Mouse (Mus musculus) intestine, embryonic 16.5 days (tissue): Measurements from ENCODE around the gene Ilf2. TPM values are rescaled to one million over a fixed set of nuclear protein-coding genes. Genes with fewer than 3 reads are reported as not detected.

Experiments used
- ATAC-seq: fragments of 200-750 bp; cut with Nextera tagmentation; 2 replicates; pipeline ENCODE4 v1.8.0; 2017; ENCODE audit warnings: moderate TSS enrichment, moderate library complexity
- H3K27ac ChIP-seq: fragments of 300-500 bp; sonication (generic); 2 replicates; pipeline ENCODE4 v1.5.1; 2014; ENCODE audit warnings: mild to moderate bottlenecking, low read length
- H3K27me3 ChIP-seq: fragments of 300-500 bp; sonication (generic); replicated peaks from 2 replicates; pipeline ENCODE4 v1.6.1; 2014; ENCODE audit warnings: low read length, control low read depth, mixed read lengths; ENCODE audit not compliant: control insufficient read depth, insufficient read depth
- H3K36me3 ChIP-seq: fragments of 300-500 bp; sonication (generic); 2 replicates; pipeline ENCODE4 v1.6.1; 2014; ENCODE audit warnings: low read length, control low read depth; ENCODE audit not compliant: control insufficient read depth, insufficient read depth
- H3K4me1 ChIP-seq: fragments of 300-500 bp; sonication (generic); 2 replicates; pipeline ENCODE4 v1.6.1; 2014; ENCODE audit warnings: low read length, control low read depth, mixed read lengths; ENCODE audit not compliant: control insufficient read depth, insufficient read depth
- H3K4me2 ChIP-seq: fragments of 300-500 bp; sonication (generic); 2 replicates; pipeline ENCODE4 v1.6.1; 2014; ENCODE audit warnings: low read depth, low read length, control low read depth
- H3K4me3 ChIP-seq: fragments of 300-500 bp; sonication (generic); 2 replicates; pipeline ENCODE4 v1.5.1; 2014; ENCODE audit warnings: mild to moderate bottlenecking, low read length
- H3K9ac ChIP-seq: fragments of 300-500 bp; sonication (generic); 2 replicates; pipeline ENCODE4 v1.6.1; 2014; ENCODE audit warnings: low read depth, low read length
- H3K9me3 ChIP-seq: fragments of 300-500 bp; sonication (generic); 2 replicates; pipeline ENCODE4 v1.6.1; 2016; ENCODE audit warnings: low read length, control low read depth; ENCODE audit not compliant: control insufficient read depth
- WGBS: fragments of 180-500 bp; shearing (Covaris S2); extraction: QIAGEN DNeasy Blood & Tissue Kit; methylation state at CpG from one replicate; pipeline ENCODE4 v1.1.7; 2014; 5-methylcytosine and 5-hydroxymethylcytosine counted together
- polyA plus RNA-seq: library from polyadenylated mRNA; unstranded; fragments of >200 nt; fragmentation: Nextera tagmentation; extraction: Ambion mirVana; gene quantifications from 2 replicates; pipeline ENCODE4 v1.2.1, GENCODE M21; 2015

The Ilf2 gene
- polyA plus RNA-seq, 1 experiment from 2014 or later, result 140 TPM

DNA sequence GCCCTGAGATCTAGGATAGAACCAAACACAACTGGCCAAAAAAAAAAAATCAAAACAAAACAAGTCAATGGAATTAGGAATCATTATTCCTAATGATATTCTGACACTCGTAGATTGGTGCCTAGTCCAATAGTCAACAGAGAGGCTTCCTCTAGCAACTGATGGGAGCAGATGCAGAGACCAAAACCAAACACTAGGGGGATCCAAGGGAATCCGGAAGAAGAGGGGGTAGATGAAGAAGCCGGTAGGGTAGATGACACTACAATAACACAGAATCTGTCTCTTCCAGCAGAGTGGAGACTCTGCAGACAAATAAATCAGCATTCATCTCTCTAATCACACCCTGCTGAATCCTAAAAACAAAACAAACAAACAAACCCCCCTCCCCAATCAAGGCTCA, 3.7 kb upstream of the Ilf2 start:
- H3K4me2 ChIP-seq, result no peak overlapping the region
- no peaks in the 10 kb centered on the region for H3K27me3 ChIP-seq
- no peak overlapping the region for H3K4me3 ChIP-seq
- 24% methylated on average over 3 of the region's 3 CpGs for WGBS
- H3K9ac ChIP-seq, result no peak overlapping the region
- no peak overlapping the region for H3K27ac ChIP-seq
- no peaks in the 10 kb centered on the region for H3K9me3 ChIP-seq
- no peaks in the 10 kb centered on the region for H3K36me3 ChIP-seq
- ATAC-seq, result no peak
- H3K4me1 ChIP-seq, result peaks cover 2% of the 10 kb centered on the region

DNA sequence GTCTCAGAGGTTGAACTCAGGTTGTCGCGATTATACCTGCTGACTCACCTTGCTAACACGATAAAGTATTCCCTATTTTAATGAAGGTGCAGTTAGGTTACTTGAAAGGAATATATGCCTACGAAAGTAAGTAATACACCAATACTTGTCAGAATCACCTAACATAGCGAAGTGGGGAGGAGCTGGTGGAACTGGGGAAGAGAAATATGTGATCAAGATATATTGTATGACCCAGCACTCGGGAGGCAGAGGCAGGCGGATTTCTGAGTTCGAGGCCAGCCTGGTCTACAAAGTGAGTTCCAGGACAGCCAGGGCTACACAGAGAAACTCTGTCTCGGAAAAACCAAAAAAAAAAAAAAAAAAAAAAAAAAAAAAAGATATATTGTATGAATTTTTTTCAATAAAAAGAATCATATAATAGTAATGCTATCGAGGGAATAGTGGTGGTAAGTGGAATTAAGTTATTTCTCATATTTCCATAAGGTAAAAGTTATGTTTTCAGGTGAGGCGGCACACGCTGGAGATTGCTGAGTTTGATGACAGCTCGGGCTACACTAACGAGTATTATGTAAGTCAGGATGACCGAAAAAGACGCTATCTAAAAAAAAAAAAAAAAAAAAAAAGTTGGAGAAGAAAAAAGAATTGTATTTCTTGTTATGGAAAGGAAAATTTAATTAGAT, 635 bp upstream of the Ilf2 start:
- H3K4me1 ChIP-seq, result peaks cover 4% of the 10 kb centered on the region
- peak overlapping the region; percentile 46 for H3K4me2 ChIP-seq
- peak overlapping the region; percentile 40 for H3K4me3 ChIP-seq
- no peaks in the 10 kb centered on the region for H3K27me3 ChIP-seq
- no peak overlapping the region for H3K27ac ChIP-seq
- WGBS, result 35% methylated on average over 15 of the region's 16 CpGs
- no peak overlapping the region for H3K9ac ChIP-seq
- H3K36me3 ChIP-seq, result 0 out of 2 replicates have a peak, but pooled peaks cover 4% of the 10 kb centered on the region
- no peaks in the 10 kb centered on the region for H3K9me3 ChIP-seq
- ATAC-seq, result peak; percentile 26

DNA sequence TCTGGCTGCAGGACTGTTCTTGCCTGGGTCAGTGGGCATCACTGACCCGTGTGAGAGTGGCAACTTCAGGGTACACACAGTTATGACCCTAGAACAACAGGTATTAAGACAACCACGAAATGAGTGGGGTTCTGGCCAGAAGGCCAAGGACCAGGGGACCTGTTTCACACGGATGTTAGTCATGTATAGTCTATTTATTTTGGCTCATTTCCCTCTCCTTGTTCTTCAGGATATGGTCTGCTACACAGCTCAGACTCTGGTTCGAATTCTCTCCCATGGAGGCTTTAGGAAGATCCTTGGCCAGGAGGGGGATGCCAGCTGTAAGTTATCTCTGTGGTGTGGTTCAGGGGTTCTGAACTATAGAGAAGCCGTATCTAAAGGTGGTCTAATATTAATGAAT, 11.1 kb downstream of the Ilf2 start:
- Histone ChIP-seq H3K36me3 (peaks cover 8% of the 10 kb centered on the region), H3K27me3 (no peaks in the 10 kb centered on the region), H3K27ac (no peak overlapping the region), H3K4me3 (no peak overlapping the region), H3K9ac (no peak overlapping the region), H3K4me2 (no peak overlapping the region), H3K9me3 (no peaks in the 10 kb centered on the region), H3K4me1 (peaks cover 5% of the 10 kb centered on the region; the same call in 1 of the 2 replicates)
- no peak for ATAC-seq
- WGBS, result 75% methylated on average over 5 of the region's 5 CpGs

DNA sequence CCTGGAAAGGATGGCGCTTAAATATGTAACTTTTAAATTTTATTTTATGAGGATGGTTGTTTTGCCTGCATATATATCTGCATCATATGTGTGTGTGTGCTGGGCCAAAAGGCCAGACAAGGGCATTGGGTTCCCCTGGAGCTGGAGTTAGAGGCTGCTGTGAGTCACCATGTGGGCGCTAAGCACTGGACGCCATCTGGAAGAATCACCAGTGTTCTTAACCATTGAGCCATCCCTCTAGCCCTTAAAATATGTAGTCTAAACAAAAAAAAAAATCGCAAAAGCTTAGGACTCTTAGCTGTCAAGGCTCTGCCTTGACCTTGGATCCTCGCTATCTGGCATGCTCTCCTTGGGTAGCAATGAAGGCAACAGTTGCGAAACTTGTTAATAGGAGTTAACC, 12.7 kb downstream of the Ilf2 start:
- no peaks in the 10 kb centered on the region for H3K27me3 ChIP-seq
- ATAC-seq, result no peak
- WGBS, result 77% methylated on average over 6 of the region's 6 CpGs
- no peak overlapping the region for H3K4me2 ChIP-seq
- H3K36me3 ChIP-seq, result peaks cover 8% of the 10 kb centered on the region
- H3K9ac ChIP-seq, result no peak overlapping the region
- H3K9me3 ChIP-seq, result no peaks in the 10 kb centered on the region
- no peak overlapping the region for H3K27ac ChIP-seq
- peaks cover 5% of the 10 kb centered on the region; the same call in 1 of the 2 replicates for H3K4me1 ChIP-seq
- H3K4me3 ChIP-seq, result no peak overlapping the region

DNA sequence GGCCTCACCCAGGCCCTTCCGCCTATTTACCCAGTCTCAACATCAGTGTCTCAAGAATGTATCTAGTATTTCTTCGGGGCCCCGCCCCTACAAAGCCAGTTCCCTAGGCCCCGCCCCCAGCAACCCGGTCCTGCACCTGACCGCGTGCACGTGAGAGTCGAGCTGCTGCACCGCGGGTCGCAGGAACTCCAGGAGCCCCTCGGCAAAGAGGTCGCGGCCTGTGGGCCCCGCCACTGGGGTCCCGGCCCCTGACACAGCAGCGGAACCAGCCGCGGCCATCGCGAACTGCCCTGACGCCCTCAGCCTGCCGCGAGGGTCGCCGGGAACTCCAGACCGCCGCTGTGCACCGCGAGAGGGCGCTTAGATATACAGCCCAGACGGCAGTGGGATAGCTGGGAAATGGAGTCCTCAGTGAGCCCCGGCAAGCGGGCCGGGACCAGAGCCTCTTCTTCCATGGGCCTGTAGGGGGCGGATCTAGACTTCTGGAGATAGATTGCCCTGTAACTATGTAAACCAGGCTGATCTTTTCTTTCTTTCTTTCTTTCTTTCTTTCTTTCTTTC, 14.8 kb downstream of the Ilf2 start, which contains the start of gene Snapin:
TSS of gene Snapin (minus strand) at position 338 of the 561 bp plus-strand sequence.
- Histone ChIP-seq H3K4me1 (peaks cover 12% of the 10 kb centered on the region; the same call in 1 of the 2 replicates), H3K9me3 (no peaks in the 10 kb centered on the region), H3K9ac (peak within 1 kb of the TSS; percentile 89), H3K4me3 (peak within 1 kb of the TSS; percentile 86), H3K27me3 (no peaks in the 10 kb centered on the region), H3K4me2 (peak within 1 kb of the TSS; percentile 73), H3K36me3 (peaks cover 8% of the 10 kb centered on the region; the same call in 1 of the 2 replicates), H3K27ac (peak within 1 kb of the TSS; percentile 82)
- ATAC-seq, result peak; percentile 98
- under 1% methylated on average over 37 of the region's 37 CpGs for WGBS

DNA sequence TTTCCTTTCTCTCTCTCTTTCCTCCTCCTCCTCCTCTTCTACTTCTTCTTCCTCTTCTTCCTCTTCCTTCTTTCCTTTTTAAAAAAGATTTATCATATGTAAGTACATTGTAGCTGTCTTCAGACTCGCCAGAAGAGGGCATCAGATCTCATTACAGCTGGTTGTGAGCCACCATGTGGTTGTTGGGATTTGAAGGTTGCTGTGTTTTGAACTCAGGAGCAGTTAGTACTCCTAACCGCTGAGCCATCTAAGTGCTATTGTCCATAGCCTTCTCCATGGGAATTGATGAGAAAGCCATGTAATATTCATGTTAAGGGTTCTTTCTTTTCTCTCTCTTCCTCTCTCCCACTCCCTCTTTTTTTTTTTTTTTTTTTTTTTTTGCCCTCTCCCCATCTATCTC, 15.4 kb downstream of the Ilf2 start:
- Histone ChIP-seq H3K36me3 (peaks cover 7% of the 10 kb centered on the region; the same call in 1 of the 2 replicates), H3K9ac (no peak overlapping the region), H3K4me3 (no peak overlapping the region), H3K9me3 (no peaks in the 10 kb centered on the region), H3K27ac (no peak overlapping the region), H3K27me3 (no peaks in the 10 kb centered on the region), H3K4me1 (peaks cover 12% of the 10 kb centered on the region; the same call in 1 of the 2 replicates), H3K4me2 (no peak overlapping the region)
- WGBS, result 40% methylated on average over 2 of the region's 2 CpGs
- 0 out of 2 replicates have a peak, but pooled peaks have one; percentile 9 for ATAC-seq

DNA sequence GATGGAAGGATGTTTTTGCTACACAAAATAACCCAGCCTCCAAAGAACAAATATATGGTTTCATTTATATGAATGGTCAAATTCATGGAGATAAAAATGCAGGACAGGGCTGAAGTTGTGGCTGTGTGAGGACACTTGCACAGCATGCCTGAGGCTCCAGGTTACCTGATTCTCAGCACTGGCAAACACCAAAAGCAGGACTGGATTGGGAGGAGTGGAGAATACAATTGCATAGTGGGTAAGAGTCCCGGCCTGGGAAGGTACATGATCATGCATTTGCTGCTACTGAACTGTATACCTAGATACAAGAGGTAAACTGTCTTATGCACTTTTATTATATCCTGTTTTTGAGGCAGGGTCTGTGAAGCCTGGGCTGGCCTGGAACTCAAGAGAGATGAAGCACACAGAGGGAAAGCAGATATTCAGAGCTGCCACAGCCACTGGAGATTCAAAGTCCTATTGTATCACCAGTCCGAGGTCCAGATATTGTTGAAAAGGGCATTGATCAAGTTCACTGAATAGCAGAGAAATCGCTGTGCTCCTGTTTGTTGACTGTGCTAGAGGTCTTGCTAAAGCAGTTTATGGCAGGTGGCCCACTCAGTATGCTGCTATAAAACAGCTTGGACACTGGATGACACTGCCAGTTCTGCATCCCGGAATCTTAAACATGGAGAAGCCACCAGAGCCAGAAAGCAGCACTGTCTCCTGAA, 18.1 kb downstream of the Ilf2 start:
- Histone ChIP-seq H3K4me3 (no peak overlapping the region), H3K4me1 (peaks cover 12% of the 10 kb centered on the region; the same call in 1 of the 2 replicates), H3K27me3 (no peaks in the 10 kb centered on the region), H3K9me3 (no peaks in the 10 kb centered on the region), H3K36me3 (peaks cover 11% of the 10 kb centered on the region; the same call in 1 of the 2 replicates), H3K4me2 (0 out of 2 replicates have a peak overlapping the region, but pooled peaks have one; percentile 3), H3K9ac (no peak overlapping the region; the same call in 1 of the 2 replicates), H3K27ac (peak overlapping the region; percentile 47; the same call in 1 of the 2 replicates)
- 52% methylated on average over 4 of the region's 4 CpGs for WGBS
- ATAC-seq, result no peak

DNA sequence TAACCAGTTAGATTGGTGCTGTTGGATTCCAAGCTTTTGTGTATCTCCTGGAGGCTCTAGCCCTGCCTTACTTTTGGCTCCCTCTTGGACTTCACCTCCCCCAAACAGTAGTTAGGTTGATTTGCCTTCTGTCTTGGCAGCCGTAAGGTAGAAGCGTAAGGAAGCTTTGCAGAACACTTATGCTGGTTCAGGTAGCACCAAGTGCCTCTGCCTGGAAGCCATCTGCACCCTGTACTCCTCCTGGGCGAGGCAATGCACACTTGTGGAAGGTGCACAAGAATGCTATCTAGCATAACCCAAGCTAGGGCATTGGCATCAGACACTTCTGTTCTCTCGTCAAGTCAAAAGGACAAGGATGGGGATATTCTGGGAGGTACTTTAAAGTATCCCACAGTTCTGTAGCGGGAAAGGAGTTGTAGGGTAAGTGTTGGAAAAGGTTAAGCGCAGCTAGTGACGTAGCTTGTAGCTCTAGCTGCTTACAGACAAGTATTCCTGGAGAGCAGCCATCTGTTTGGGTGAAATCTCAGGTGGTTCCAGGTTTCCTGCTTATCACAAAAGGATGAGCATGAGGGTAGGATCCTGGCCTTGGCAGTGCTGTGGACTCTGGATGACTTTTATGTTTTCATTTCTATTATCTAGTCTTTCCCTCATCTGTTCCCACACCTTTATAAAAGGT, 20.1 kb downstream of the Ilf2 start:
- no peak overlapping the region for H3K4me2 ChIP-seq
- 90% methylated on average over 7 of the region's 7 CpGs for WGBS
- H3K9me3 ChIP-seq, result no peaks in the 10 kb centered on the region
- no peak overlapping the region for H3K4me3 ChIP-seq
- no peak for ATAC-seq
- peaks cover 7% of the 10 kb centered on the region; the same call in 1 of the 2 replicates for H3K4me1 ChIP-seq
- no peak overlapping the region for H3K27ac ChIP-seq
- no peaks in the 10 kb centered on the region for H3K27me3 ChIP-seq
- H3K36me3 ChIP-seq, result peaks cover 11% of the 10 kb centered on the region; the same call in 1 of the 2 replicates
- no peak overlapping the region for H3K9ac ChIP-seq

DNA sequence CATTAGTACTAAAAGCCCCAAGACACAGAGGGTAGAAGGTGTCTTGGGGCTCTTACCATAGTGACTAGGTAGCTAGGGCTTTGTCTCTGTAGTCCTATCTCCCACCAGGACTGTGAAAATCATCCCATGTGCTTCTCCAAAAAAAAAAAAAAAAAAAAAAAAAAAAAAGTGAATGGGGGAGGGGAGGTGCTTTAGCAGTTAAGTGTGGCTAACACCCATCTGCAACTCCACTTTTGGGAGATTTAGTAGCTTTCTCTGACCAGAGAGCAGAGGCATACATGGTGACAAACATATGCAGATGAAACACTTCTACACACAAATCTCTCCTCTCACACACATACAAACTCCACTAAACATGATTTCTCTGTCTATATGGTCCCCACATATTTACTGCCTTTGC, 21.7 kb downstream of the Ilf2 start:
- H3K27ac ChIP-seq, result no peak overlapping the region
- no peak overlapping the region for H3K4me2 ChIP-seq
- H3K4me1 ChIP-seq, result peaks cover 7% of the 10 kb centered on the region; the same call in 1 of the 2 replicates
- H3K27me3 ChIP-seq, result no peaks in the 10 kb centered on the region
- no peak overlapping the region for H3K4me3 ChIP-seq
- H3K36me3 ChIP-seq, result peaks cover 19% of the 10 kb centered on the region; the same call in 1 of the 2 replicates
- H3K9me3 ChIP-seq, result no peaks in the 10 kb centered on the region
- no peak overlapping the region for H3K9ac ChIP-seq
- no peak for ATAC-seq
